Mouse (Mus musculus) midbrain, embryonic 13.5 days (tissue): ENCODE measurements around the gene Gm17027. TPM values are rescaled to one million over a fixed set of nuclear protein-coding genes. Genes with fewer than 3 reads are reported as not detected.
"Not testable (repeated sequence)": the region's sequence is repeated elsewhere in the genome, so short reads cannot be mapped to it uniquely, and the experiment has no call there.

Source experiments
- ATAC-seq: fragments of 200-750 bp; cut with Nextera tagmentation; 2 replicates; pipeline ENCODE4 v1.8.0; 2017; ENCODE audit warnings: mild to moderate bottlenecking, moderate TSS enrichment, moderate library complexity
- H3K27ac ChIP-seq: fragments of 300-500 bp; sonication (generic); 2 replicates; pipeline ENCODE4 v1.5.1; 2015; ENCODE audit warnings: inconsistent platforms, mild to moderate bottlenecking, moderate library complexity
- H3K27me3 ChIP-seq: fragments of 300-500 bp; sonication (generic); 2 replicates; pipeline ENCODE4 v1.6.1; 2015; ENCODE audit warnings: mild to moderate bottlenecking, inconsistent platforms
- H3K36me3 ChIP-seq: fragments of 300-500 bp; sonication (generic); 2 replicates; pipeline ENCODE4 v1.6.1; 2015; ENCODE audit warnings: mild to moderate bottlenecking, inconsistent platforms
- H3K4me1 ChIP-seq: fragments of 300-500 bp; sonication (generic); replicated peaks from 2 replicates; pipeline ENCODE4 v1.6.1; 2015; ENCODE audit warnings: inconsistent platforms
- H3K4me2 ChIP-seq: fragments of 300-500 bp; sonication (generic); replicated peaks from 2 replicates; pipeline ENCODE4 v1.6.1; 2015; ENCODE audit warnings: moderate library complexity, mild to moderate bottlenecking, inconsistent platforms
- H3K4me3 ChIP-seq: fragments of 300-500 bp; sonication (generic); replicated peaks from 2 replicates; pipeline ENCODE4 v1.5.1; 2015; ENCODE audit warnings: mild to moderate bottlenecking, inconsistent platforms
- H3K9ac ChIP-seq: fragments of 300-500 bp; sonication (generic); replicated peaks from 2 replicates; pipeline ENCODE4 v1.6.1; 2015; ENCODE audit warnings: mild to moderate bottlenecking, inconsistent platforms
- H3K9me3 ChIP-seq: fragments of 300-500 bp; sonication (generic); 2 replicates; pipeline ENCODE4 v1.6.1; 2016; ENCODE audit warnings: mild to moderate bottlenecking, inconsistent platforms
- WGBS: fragments of 180-500 bp; shearing (Covaris S2); methylation state at CpG from one replicate; pipeline ENCODE4 v1.1.7; 2015; 5-methylcytosine and 5-hydroxymethylcytosine counted together
- polyA plus RNA-seq: library from polyadenylated mRNA; unstranded; fragments of >200 nt; fragmentation: Nextera tagmentation; extraction: Ambion mirVana; gene quantifications from 2 replicates; pipeline ENCODE4 v1.2.1, GENCODE M21; 2015

Gene Gm17027
- not detected in 2 replicates for polyA plus RNA-seq

DNA sequence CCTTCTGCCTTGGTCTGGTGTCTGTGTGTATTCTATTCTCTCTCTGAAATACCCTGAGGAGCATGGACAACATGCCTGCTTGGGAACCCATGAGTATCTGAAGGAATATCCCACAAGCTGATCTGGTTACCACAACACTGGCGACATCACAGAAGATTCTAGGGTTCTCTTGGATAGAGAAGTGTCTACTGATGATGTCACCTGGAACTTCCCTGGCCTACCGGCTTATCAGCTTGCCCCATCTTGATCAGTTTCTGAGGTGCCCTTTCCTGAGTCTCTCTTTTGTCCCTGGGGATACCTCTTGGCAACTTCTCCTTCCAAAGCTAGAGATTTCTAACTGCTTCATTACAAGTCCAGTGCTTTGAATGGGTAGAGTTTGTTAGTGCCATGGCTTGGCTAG, at the start of gene Gm17027:
TSS of gene Gm17027 (minus strand) at position 101 of the 400 bp plus-strand sequence.
- H3K4me3 ChIP-seq, H3K36me3 ChIP-seq, H3K27ac ChIP-seq, H3K27me3 ChIP-seq, H3K9me3 ChIP-seq, H3K4me2 ChIP-seq, H3K4me1 ChIP-seq, H3K9ac ChIP-seq, ATAC-seq: not testable (repeated sequence)
- 97% methylated on average over 2 of the region's 2 CpGs for WGBS

DNA sequence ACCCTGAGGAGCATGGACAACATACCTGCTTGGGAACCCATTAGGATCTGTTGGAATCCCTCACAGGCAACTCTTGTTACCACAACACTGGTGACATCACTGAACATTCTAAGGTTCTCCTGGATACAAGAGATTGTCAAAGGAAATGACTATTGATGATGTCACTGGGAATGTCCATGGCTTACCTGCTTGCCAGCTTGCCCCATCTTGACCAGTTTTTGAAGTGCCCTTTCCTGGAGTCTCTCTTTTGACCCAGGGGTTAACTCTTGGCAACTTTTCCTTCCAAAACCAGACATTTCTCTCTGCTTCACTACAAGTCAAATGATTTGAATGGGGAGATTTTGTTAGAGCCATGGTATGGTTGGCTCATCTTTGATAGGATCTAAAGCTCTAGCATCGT, 28.3 kb upstream of the Gm17027 start, which contains the start of gene Gm3573:
TSS of gene Gm3573 (minus strand) at position 101 of the 400 bp plus-strand sequence.
- H3K9me3 ChIP-seq, H3K36me3 ChIP-seq, H3K4me3 ChIP-seq, H3K4me2 ChIP-seq, H3K27ac ChIP-seq, ATAC-seq, H3K4me1 ChIP-seq, H3K27me3 ChIP-seq, H3K9ac ChIP-seq: not testable (repeated sequence)
- no CpG with 5 or more reads among the region's 1 CpGs for WGBS

DNA sequence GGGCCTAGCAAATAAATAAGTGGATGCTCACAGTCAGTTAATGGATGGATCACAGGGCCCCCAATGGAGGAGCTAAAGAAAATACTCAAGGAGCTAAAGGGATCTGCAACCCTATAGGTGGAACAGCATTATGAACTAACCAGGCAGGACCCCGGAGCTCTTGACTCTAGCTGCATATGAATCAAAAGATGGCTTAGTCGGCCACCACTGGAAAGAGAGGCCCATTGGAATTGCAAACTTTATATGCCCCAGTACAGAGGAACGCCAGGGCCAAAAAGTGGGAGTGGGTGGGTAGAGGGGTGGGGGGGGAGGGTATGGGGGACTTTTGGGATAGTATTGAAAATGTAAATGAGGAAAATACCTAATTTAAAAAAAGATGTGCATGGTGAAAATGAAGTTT, 21.5 kb upstream of the Gm17027 start:
- H3K4me2 ChIP-seq, H3K27ac ChIP-seq, H3K4me1 ChIP-seq, H3K27me3 ChIP-seq, H3K9me3 ChIP-seq, H3K36me3 ChIP-seq, H3K4me3 ChIP-seq, ATAC-seq, H3K9ac ChIP-seq: not testable (repeated sequence)
- WGBS: 89% methylated on average over 3 of the region's 3 CpGs

DNA sequence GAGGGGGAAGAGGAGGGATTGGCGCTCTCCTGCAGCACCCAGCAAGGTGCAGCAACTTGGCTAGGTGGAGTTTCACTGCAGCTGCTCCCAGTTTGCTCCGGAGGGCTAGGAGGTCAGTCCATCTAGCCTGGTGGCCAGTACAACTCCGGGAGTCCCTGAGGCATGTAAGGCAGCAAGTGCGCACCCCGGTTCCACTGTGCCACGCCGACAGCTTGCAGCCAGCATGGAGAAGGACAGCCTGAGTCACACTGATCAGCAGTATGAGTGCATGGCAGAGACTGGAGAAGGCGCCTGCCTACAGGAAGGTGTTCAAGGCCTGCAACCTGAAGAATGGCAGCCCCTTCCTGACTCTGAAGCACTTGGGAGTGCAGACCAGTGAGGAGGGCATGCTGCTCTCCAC, 27.9 kb downstream of the Gm17027 start:
- not testable (repeated sequence) for H3K36me3 ChIP-seq, H3K9me3 ChIP-seq, H3K4me2 ChIP-seq, H3K27ac ChIP-seq, ATAC-seq, H3K4me1 ChIP-seq, H3K9ac ChIP-seq, H3K27me3 ChIP-seq, H3K4me3 ChIP-seq
- WGBS: 71% methylated on average over 7 of the region's 8 CpGs

DNA sequence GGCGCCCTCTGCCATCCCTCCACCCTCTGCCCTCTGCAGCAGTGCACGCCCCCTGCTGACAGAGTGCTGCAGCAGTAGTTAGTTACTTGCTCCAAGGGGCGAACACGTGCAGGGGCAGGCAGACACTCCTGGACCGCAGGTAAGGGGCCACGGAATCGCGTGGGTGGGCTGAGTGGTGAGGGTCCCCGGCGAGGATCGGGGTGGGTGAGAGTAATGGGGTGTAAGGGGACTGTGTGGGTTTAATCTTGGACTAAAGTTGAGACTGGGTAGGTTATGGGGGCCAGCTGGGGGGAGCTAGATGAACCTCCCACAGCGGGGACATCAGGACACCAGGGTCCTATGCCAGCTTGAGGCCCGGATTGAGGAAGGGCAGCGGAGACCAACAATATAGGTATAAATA, 28.6 kb downstream of the Gm17027 start:
- H3K9ac ChIP-seq, H3K4me2 ChIP-seq, H3K9me3 ChIP-seq, H3K4me3 ChIP-seq, H3K27ac ChIP-seq, H3K36me3 ChIP-seq, H3K27me3 ChIP-seq, ATAC-seq, H3K4me1 ChIP-seq: not testable (repeated sequence)
- WGBS: 52% methylated on average over 12 of the region's 14 CpGs

DNA sequence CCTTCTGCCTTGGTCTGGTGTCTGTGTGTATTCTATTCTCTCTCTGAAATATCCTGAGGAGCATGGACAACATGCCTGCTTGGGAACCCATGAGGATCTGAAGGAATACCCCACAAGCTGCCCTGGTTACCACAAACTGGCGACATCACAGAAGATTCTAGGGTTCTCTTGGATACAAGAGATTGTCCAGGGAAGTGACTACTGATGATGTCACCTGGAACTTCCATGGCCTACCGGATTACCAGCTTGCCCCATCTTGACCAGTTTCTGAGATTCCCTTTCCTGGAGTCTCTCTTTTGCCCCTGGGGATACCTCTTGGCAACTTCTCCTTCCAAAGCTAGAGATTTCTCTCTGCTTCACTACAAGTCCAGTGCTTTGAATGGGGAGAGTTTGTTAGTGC, 45.2 kb downstream of the Gm17027 start, which contains the start of gene Gm7951:
TSS of gene Gm7951 (minus strand) at position 101 of the 400 bp plus-strand sequence.
- H3K27ac ChIP-seq, H3K36me3 ChIP-seq, H3K9me3 ChIP-seq, H3K4me3 ChIP-seq, H3K4me2 ChIP-seq, ATAC-seq, H3K4me1 ChIP-seq, H3K27me3 ChIP-seq, H3K9ac ChIP-seq: not testable (repeated sequence)
- 83% methylated on average over 1 of the region's 2 CpGs for WGBS

Other genes with a start within 250 kb of the Gm17027 start
- not detected in 2 replicates for gene 1700049E17Rik1, start 237.7 kb downstream of the Gm17027 start, polyA plus RNA-seq
- gene 1700024B05Rik, start 218.6 kb downstream of the Gm17027 start, polyA plus RNA-seq: not detected in 2 replicates
- gene Gm6401, start 194.7 kb downstream of the Gm17027 start, polyA plus RNA-seq: not detected in 2 replicates
- gene Gm3543, start 179.3 kb downstream of the Gm17027 start, polyA plus RNA-seq: not detected in 2 replicates
- not detected in 2 replicates for gene Gm7951, start 45.3 kb downstream of the Gm17027 start, polyA plus RNA-seq
- gene Gm3573, start 28.2 kb upstream of the Gm17027 start, polyA plus RNA-seq: not detected in 2 replicates
- not detected in 2 replicates for gene Gm17026, start 97.4 kb upstream of the Gm17027 start, polyA plus RNA-seq
- gene Gm9611, start 134.7 kb upstream of the Gm17027 start, polyA plus RNA-seq: not detected in 2 replicates
- gene Gm7995, start 147.6 kb upstream of the Gm17027 start, polyA plus RNA-seq: not detected in 2 replicates